Mouse (Mus musculus): ENCODE data around the gene Clec16a. TPM values are rescaled to one million over a fixed set of nuclear protein-coding genes. Genes with fewer than 3 reads are reported as not detected.

Gene Clec16a
- total RNA-seq, 2 experiments from 2014 or later = 37.4 to 46.9 TPM

- DNase-seq = no peak
These were observed 218.6 kb downstream of the Clec16a start for GRCm38 (mm10) chr16:10763540-10764264.

GRCm38 (mm10) chr16:10764323-10764722 is 219.2 kb downstream of the Clec16a start:
- no peak for DNase-seq

- peak; percentile 59 to 87 for DNase-seq
These were observed 222.0 kb downstream of the Clec16a start for GRCm38 (mm10) chr16:10767158-10767557.

GRCm38 (mm10) chr16:10768821-10769220 is 223.7 kb downstream of the Clec16a start:
- DNase-seq = peak; percentile 72 to 80

- DNase-seq = peak in 1 of 2 experiments; percentile 61
These were observed 224.5 kb downstream of the Clec16a start for GRCm38 (mm10) chr16:10769661-10770060.

- DNase-seq = no peak
These were observed 225.6 kb downstream of the Clec16a start for GRCm38 (mm10) chr16:10770531-10771325.

GRCm38 (mm10) chr16:10771769-10772510 is 226.8 kb downstream of the Clec16a start:
- peak; percentile 52 to 56 for DNase-seq

GRCm38 (mm10) chr16:10773543-10773942 is 228.4 kb downstream of the Clec16a start:
- DNase-seq = no peak

- DNase-seq = peak; percentile 39 to 53
These were observed 229.6 kb downstream of the Clec16a start for GRCm38 (mm10) chr16:10774726-10775125.

GRCm38 (mm10) chr16:10776322-10776721 is 231.2 kb downstream of the Clec16a start:
- DNase-seq = peak; percentile 63 to 71

GRCm38 (mm10) chr16:10777579-10778160 is 232.5 kb downstream of the Clec16a start:
- DNase-seq = peak; percentile 48 to 53

GRCm38 (mm10) chr16:10780631-10781120 is 235.5 kb downstream of the Clec16a start:
- DNase-seq = no peak

- DNase-seq = peak in 1 of 2 experiments; percentile 52
These were observed 236.8 kb downstream of the Clec16a start for GRCm38 (mm10) chr16:10781862-10782371.

GRCm38 (mm10) chr16:10782377-10783151 is 237.4 kb downstream of the Clec16a start:
- DNase-seq = no peak

GRCm38 (mm10) chr16:10783152-10783434 is 238.0 kb downstream of the Clec16a start:
- no peak for DNase-seq

- no peak for DNase-seq
These were observed 238.3 kb downstream of the Clec16a start for GRCm38 (mm10) chr16:10783451-10783850.

- DNase-seq = peak; percentile 61 to 76
These were observed 239.0 kb downstream of the Clec16a start for GRCm38 (mm10) chr16:10783883-10784792.

- DNase-seq = peak; percentile 94 to 96
These were observed 239.7 kb downstream of the Clec16a start for GRCm38 (mm10) chr16:10784793-10785370.
